Mouse (Mus musculus) limb, embryonic 10.5 days (tissue): Measurements from ENCODE around the gene St6galnac3. TPM values are rescaled to one million over a fixed set of nuclear protein-coding genes. Genes with fewer than 3 reads are reported as not detected.

Source experiments
- DNase-seq: peaks from one replicate; pipeline ENCODE4 v3.0.0-alpha.2; 2017; ENCODE audit warnings: low spot score
- H3K27ac ChIP-seq: fragments of 300-500 bp; sonication (generic); 2 replicates; pipeline ENCODE4 v1.5.1; 2016; ENCODE audit warnings: mild to moderate bottlenecking
- H3K27me3 ChIP-seq: fragments of 300-500 bp; sonication (generic); 2 replicates; pipeline ENCODE4 v1.6.1; 2016; ENCODE audit warnings: low read depth, mild to moderate bottlenecking; ENCODE audit not compliant: poor library complexity, severe bottlenecking
- H3K36me3 ChIP-seq: fragments of 300-500 bp; sonication (generic); 2 replicates; pipeline ENCODE4 v1.6.1; 2016; ENCODE audit warnings: mild to moderate bottlenecking, moderate library complexity
- H3K4me1 ChIP-seq: fragments of 300-500 bp; sonication (generic); 2 replicates; pipeline ENCODE4 v1.6.1; 2016
- H3K4me3 ChIP-seq: fragments of 300-500 bp; sonication (generic); 2 replicates; pipeline ENCODE4 v1.5.1; 2016; ENCODE audit warnings: mild to moderate bottlenecking, moderate library complexity
- H3K9me3 ChIP-seq: fragments of 300-500 bp; sonication (generic); replicated peaks from 2 replicates; pipeline ENCODE4 v1.6.1; 2016; ENCODE audit warnings: mild to moderate bottlenecking
- WGBS: fragments of 180-500 bp; shearing (Covaris S2); methylation state at CpG from one replicate; pipeline ENCODE4 v1.1.7; 2016; 5-methylcytosine and 5-hydroxymethylcytosine counted together
- polyA plus RNA-seq: library from polyadenylated mRNA; unstranded; fragments of >200 nt; fragmentation: Nextera tagmentation; extraction: Ambion mirVana; gene quantifications from 2 replicates; pipeline ENCODE4 v1.2.1, GENCODE M21; 2016

St6galnac3 gene
- polyA plus RNA-seq, 1 experiment from 2014 or later = 53.3 TPM

DNA sequence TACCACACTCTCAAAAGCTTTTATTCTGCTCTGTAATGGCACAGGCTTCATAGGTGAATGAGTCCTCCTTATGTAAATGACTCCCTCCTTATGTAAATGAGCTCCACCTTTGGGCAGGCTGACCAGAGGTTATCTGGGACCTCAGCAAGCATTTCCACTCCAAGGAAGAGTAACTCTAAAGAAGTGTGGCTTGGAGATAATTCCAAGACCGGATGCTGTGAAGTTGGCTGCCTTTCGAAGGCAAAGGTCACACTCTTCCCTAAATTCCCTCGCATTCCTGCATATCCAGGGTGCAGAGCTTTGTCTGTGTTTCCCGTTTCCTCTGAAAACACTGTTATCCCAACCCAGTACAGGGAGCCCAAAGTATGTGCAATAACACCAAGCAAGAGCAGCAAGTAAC, 142.9 kb downstream of the St6galnac3 start:
- Histone ChIP-seq H3K36me3 (no peaks in the 10 kb centered on the region), H3K4me1 (peaks cover 14% of the 10 kb centered on the region), H3K27ac (no peak overlapping the region), H3K27me3 (no peaks in the 10 kb centered on the region), H3K4me3 (no peak overlapping the region), H3K9me3 (no peaks in the 10 kb centered on the region)
- no peak for DNase-seq
- 43% methylated on average over 4 of the region's 4 CpGs for WGBS

DNA sequence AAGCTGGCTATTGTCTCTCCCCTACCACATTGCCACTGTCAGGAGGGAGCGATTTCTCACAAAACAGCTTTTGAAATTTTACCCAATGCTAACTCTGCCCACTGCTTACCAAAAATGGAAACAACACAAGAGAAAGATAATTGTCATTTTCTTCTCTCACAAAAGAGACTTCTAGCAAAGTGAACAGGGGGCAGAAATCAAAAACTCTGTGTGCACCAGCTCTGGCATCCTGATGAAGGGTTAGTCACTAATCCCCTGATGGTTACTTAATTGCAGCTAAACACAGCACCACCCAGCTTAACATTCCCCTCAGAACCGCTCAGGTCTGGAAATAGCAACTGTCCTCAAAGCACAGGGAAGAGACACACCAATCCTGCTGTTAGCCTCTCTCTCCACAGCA, 144.3 kb downstream of the St6galnac3 start:
- DNase-seq = no peak
- 61% methylated on average over 2 of the region's 2 CpGs for WGBS

DNA sequence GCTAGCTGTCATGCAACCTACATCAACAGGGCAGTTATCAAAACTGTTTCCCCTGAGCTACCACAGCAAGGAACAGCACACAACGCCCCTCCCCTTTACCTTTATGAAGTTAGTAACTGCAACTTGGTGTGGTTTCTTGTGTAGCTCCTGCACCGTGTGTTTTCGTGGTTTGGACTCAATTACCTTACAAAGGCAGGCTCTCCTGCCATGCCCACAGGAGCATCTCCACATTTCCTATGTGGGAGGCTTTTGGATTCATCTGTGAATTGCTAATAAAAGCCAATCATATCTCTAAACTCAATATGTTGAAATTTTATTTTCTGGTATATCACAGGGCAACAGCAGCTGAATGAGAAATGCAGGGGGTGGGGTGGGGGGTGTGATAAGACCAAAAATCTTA, 144.8 kb downstream of the St6galnac3 start:
- peaks cover 7% of the 10 kb centered on the region; the same call in 1 of the 2 replicates for H3K4me1 ChIP-seq
- H3K27me3 ChIP-seq = no peaks in the 10 kb centered on the region
- H3K36me3 ChIP-seq = no peaks in the 10 kb centered on the region
- H3K27ac ChIP-seq = no peak overlapping the region
- 86% methylated on average over 3 of the region's 3 CpGs for WGBS
- DNase-seq = no peak
- no peaks in the 10 kb centered on the region for H3K9me3 ChIP-seq
- no peak overlapping the region for H3K4me3 ChIP-seq

More for the DNA sequence above, 144.3 kb downstream of the St6galnac3 start:
- Histone ChIP-seq H3K4me3 (no peak overlapping the region), H3K36me3 (no peaks in the 10 kb centered on the region), H3K9me3 (no peaks in the 10 kb centered on the region), H3K27ac (no peak overlapping the region), H3K4me1 (peaks cover 7% of the 10 kb centered on the region; the same call in 1 of the 2 replicates), H3K27me3 (no peaks in the 10 kb centered on the region)

DNA sequence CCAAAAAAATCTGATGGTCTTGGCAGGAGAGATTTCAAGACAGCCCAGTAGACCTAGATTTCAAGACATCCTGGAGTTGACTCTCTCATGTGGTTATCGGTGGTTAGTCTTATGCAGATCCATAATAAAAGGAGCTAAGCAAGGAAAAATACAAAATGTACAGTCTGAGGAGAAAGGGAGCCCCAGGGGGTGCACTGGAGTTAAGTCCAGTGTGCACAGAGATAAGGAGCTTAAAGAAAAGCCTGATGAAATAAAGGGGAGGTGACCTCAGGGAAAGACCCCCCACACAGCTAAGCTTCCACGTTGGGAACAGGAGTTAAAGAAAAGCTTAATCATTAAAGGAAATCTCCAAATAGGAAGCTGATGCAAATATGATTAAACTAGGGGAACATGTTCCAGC, 147.7 kb downstream of the St6galnac3 start:
- Histone ChIP-seq H3K4me1 (peaks cover 11% of the 10 kb centered on the region), H3K36me3 (peaks cover 6% of the 10 kb centered on the region; the same call in 1 of the 2 replicates), H3K9me3 (no peaks in the 10 kb centered on the region), H3K4me3 (no peak overlapping the region), H3K27me3 (no peaks in the 10 kb centered on the region), H3K27ac (no peak overlapping the region)
- no peak for DNase-seq
- 84% methylated on average over 2 of the region's 2 CpGs for WGBS

DNA sequence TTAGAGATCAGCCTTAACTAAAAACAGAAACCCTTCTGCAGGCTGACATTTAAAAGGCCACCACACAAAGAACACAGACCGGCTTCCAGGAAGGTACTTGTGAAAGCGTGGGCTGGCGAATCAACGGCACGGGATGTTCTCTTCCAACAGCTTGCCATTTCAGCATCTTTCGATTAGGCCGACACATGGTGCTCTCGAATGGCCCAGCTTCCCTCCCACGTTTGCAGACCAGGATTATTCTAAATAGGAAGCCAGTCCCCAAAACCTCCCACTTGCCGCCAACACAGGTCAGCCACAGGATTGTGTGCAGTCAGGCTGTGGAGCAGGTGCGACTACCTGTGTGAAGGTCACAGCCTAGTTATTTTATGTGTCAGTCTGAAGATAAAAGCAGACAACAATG, 153.8 kb downstream of the St6galnac3 start:
- H3K4me3 ChIP-seq = no peak overlapping the region
- H3K4me1 ChIP-seq = peaks cover 4% of the 10 kb centered on the region; the same call in 1 of the 2 replicates
- no peak overlapping the region for H3K27ac ChIP-seq
- no peaks in the 10 kb centered on the region for H3K27me3 ChIP-seq
- WGBS = 92% methylated on average over 11 of the region's 11 CpGs
- no peaks in the 10 kb centered on the region for H3K9me3 ChIP-seq
- no peak for DNase-seq
- peaks cover 6% of the 10 kb centered on the region; the same call in 1 of the 2 replicates for H3K36me3 ChIP-seq

DNA sequence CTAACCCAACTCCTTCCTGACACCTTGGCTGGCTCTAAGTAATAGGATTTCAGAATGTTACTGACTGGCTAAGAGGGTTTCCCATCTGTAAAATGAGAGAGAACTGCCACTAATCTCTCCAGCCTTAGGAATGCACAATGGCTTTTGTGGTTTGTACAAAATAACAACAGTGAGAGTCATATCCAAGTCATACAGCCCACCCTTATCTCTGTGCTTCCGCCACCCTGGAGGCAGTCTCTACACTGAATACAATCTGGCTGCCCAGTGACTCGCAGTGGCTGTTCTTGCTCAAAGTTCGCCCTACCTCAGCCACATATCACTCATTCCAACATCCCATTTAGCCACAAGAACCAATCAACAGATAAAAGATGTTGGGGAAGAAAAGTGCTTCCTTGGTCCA, 156.2 kb downstream of the St6galnac3 start:
- H3K36me3 ChIP-seq = no peaks in the 10 kb centered on the region
- H3K4me1 ChIP-seq = peaks cover 2% of the 10 kb centered on the region; the same call in 1 of the 2 replicates
- no peaks in the 10 kb centered on the region for H3K9me3 ChIP-seq
- DNase-seq = no peak
- H3K27me3 ChIP-seq = no peaks in the 10 kb centered on the region
- H3K27ac ChIP-seq = no peak overlapping the region
- H3K4me3 ChIP-seq = no peak overlapping the region
- WGBS = 85% methylated on average over 3 of the region's 3 CpGs

DNA sequence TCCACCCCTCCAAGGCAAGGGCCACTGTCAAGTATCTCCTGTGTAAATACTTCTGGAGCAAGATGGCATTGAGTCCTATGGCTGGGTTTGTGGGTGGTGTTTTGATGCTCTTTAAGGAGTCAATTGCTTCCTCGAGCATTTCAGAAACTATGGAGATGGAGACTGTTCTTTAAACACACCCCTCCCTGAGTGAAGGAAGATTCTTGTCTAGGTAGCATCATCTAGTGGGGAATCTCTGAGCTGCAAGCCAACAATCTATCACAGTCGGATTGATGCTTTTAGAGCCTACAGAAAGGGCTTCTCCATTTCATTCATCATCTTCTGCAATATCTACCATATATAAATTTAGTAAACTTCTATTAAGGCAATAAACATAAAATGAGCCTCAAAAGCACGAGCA, 157.1 kb downstream of the St6galnac3 start:
- Histone ChIP-seq H3K4me1 (no peaks in the 10 kb centered on the region), H3K9me3 (no peaks in the 10 kb centered on the region), H3K27ac (no peak overlapping the region), H3K27me3 (no peaks in the 10 kb centered on the region), H3K36me3 (no peaks in the 10 kb centered on the region), H3K4me3 (no peak overlapping the region)
- no peak for DNase-seq
- 76% methylated on average over 3 of the region's 3 CpGs for WGBS

DNA sequence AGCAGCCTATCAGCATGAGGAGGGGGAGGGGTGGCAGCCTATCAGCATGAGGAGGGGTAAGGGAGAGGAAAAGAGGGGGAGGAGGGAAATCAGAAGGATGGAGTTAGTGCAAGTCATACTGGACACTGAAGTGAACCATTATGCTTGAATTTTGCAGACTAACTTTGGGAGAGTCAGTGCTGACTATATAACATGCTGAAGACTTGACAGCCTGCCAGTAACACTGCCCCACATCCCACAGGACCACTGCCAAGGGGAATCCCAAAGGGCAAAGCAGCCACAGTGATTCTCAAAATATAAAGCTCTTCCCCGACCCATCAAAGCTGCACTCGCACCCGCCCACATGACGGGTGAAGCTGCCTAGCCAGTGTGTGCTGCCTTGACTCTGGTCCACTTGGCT, 157.5 kb downstream of the St6galnac3 start:
- no peaks in the 10 kb centered on the region for H3K27me3 ChIP-seq
- 91% methylated on average over 4 of the region's 4 CpGs for WGBS
- no peak overlapping the region for H3K27ac ChIP-seq
- H3K4me3 ChIP-seq = no peak overlapping the region
- no peaks in the 10 kb centered on the region for H3K36me3 ChIP-seq
- H3K4me1 ChIP-seq = no peaks in the 10 kb centered on the region
- H3K9me3 ChIP-seq = no peaks in the 10 kb centered on the region
- DNase-seq = no peak

DNA sequence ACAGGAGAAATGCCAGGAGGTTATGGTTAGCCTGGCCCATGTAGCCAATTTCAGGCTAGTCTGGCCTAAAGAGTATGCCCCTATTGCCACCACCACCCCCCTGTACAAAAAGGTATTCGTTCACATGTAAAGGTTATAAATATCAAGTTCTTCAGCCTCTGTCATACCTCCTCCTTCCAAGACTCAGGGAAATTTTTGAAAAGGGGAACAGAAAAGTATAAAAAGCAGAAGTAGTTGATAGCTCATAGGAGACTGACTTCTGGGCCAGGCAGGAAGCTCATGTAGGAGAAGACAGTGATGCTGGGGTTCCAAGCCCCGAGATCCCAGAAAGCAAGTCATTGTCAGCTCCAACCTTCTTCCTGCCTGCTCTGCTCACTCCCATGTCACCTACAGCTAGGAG, 158.9 kb downstream of the St6galnac3 start:
- H3K4me3 ChIP-seq = no peak overlapping the region
- H3K4me1 ChIP-seq = no peaks in the 10 kb centered on the region
- WGBS = 95% methylated on average over 2 of the region's 2 CpGs
- no peaks in the 10 kb centered on the region for H3K27me3 ChIP-seq
- no peaks in the 10 kb centered on the region for H3K9me3 ChIP-seq
- H3K27ac ChIP-seq = no peak overlapping the region
- DNase-seq = no peak
- H3K36me3 ChIP-seq = no peaks in the 10 kb centered on the region

DNA sequence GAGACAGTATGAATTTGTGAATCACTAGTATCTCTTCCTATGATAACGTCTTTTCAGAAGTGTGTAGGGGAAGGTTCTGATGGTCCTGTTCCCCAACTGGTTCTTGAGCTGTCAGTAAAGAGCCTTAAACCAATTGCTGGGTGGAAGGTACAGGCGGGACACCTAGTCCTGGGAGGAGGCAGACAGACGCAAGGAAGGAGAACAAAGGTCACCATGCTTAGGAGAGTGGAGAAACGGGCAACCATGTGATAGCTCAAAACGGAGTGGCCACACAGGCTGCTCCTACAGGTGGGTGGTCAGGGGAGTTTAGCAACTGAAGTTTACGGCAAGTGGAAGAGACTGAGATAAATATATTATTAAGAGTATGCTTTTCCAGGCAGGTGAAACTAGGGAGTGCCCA, 164.1 kb downstream of the St6galnac3 start:
- Histone ChIP-seq H3K27ac (no peak overlapping the region), H3K36me3 (no peaks in the 10 kb centered on the region), H3K4me1 (no peaks in the 10 kb centered on the region), H3K27me3 (no peaks in the 10 kb centered on the region), H3K4me3 (no peak overlapping the region), H3K9me3 (no peaks in the 10 kb centered on the region)
- 83% methylated on average over 6 of the region's 6 CpGs for WGBS
- no peak for DNase-seq

DNA sequence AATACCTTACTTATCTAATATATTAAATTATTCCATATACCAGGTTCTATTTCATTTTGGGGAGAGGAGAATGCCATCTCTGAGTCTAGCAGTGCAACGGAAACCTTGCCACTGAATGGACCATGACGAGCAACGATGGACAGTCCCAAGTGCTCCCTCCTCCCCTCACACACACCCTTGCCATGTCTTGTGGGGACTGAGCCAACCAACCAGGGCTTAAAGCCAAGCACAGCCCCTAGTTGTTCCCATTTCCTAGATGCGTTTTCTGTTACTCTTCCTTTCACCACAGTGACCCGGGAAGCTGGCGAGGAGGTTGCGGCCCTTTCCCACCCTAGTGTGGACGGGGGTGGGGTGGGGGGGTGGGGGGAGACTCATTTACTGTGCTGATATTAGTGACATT, 165.4 kb downstream of the St6galnac3 start:
- Histone ChIP-seq H3K36me3 (no peaks in the 10 kb centered on the region), H3K27ac (no peak overlapping the region), H3K4me3 (no peak overlapping the region), H3K9me3 (no peaks in the 10 kb centered on the region), H3K4me1 (no peaks in the 10 kb centered on the region), H3K27me3 (no peaks in the 10 kb centered on the region)
- no peak for DNase-seq
- 92% methylated on average over 8 of the region's 8 CpGs for WGBS

DNA sequence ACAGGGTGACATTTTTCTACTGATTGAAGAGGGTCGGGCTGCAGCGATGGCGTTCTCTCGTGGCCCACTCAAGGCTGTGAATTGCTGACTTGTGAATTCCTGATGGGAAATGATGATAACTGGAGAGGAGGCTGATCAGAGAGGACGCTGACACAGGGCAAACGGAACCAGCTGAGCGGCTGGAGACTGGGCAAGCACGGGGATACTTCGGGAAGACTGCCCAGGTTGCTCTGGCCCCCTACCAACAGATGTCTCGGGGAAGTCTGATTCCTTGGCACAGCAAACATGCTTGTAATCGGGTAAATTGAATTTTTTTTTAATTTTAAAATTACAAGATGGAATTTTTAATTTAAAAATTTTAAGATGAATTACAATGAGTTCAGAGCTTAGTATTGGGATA, 168.4 kb downstream of the St6galnac3 start:
- H3K4me3 ChIP-seq = no peak overlapping the region

DNA sequence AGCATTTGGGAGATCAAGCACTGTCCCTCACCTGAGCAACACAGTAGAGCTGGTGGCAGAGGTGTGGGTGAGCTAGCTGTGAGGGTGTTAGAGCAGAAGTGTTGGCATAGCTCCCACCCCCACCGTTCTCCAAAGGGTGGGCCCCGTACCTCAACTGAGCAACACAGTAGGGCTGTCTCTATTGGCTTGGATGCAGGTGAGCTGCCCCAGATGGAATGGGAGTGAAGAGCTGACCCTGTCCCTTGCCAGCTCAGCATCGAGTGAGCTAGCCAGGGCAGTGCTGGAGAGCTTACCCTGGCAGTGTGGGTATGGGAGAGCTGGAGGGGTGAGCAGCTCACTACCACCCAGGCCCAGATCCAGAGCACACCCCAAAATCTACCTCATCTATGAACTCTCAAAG, 171.3 kb downstream of the St6galnac3 start:
- no peaks in the 10 kb centered on the region for H3K9me3 ChIP-seq
- 89% methylated on average over 3 of the region's 3 CpGs for WGBS
- H3K27me3 ChIP-seq = no peaks in the 10 kb centered on the region
- H3K4me3 ChIP-seq = no peak overlapping the region
- no peaks in the 10 kb centered on the region for H3K36me3 ChIP-seq
- H3K4me1 ChIP-seq = no peaks in the 10 kb centered on the region
- H3K27ac ChIP-seq = no peak overlapping the region
- DNase-seq = no peak

More for the DNA sequence above, 168.4 kb downstream of the St6galnac3 start:
- H3K27ac ChIP-seq = no peak overlapping the region
- H3K36me3 ChIP-seq = no peaks in the 10 kb centered on the region
- H3K4me1 ChIP-seq = no peaks in the 10 kb centered on the region
- H3K9me3 ChIP-seq = no peaks in the 10 kb centered on the region
- no peaks in the 10 kb centered on the region for H3K27me3 ChIP-seq
- 83% methylated on average over 11 of the region's 11 CpGs for WGBS
- DNase-seq = no peak

DNA sequence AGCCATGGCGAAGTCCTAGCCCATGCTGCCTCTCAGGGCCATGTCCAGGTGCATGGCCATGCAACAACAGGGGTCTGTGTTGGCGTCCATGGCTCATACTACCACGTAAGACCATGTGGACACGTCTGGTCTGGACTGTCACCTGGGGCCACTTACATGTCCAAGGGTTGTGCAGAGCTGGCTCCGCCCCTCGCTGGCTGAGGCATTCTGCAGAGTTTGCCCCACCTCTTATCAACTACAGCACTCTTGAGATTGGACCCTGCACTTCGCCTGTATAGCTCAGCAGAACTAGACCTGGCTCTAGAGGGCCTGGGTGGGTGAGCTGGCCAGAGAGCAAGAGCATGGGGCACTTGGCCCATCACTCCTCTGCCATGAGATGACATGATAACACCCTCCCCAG, 171.7 kb downstream of the St6galnac3 start:
- 91% methylated on average over 7 of the region's 7 CpGs for WGBS
- H3K27ac ChIP-seq = no peak overlapping the region
- no peaks in the 10 kb centered on the region for H3K4me1 ChIP-seq
- H3K36me3 ChIP-seq = no peaks in the 10 kb centered on the region
- no peaks in the 10 kb centered on the region for H3K9me3 ChIP-seq
- no peaks in the 10 kb centered on the region for H3K27me3 ChIP-seq
- DNase-seq = no peak
- H3K4me3 ChIP-seq = no peak overlapping the region
